Mouse (Mus musculus) spleen, postnatal 14 days (tissue): ENCODE measurements at regions not wholly inside any gene's neighbourhood (a gene's known extent, or its start where the extent isn't known, plus 50 kb on each side); places are given as distances from the start of the nearest gene placed in this dataset.

ENCODE experiments used
- DNase-seq, 2 experiments: peaks; one replicate each; pipeline ENCODE4 v3.0.0; 2021 to 2022; ENCODE audit warnings: low spot score in 2 of 2

DNA sequence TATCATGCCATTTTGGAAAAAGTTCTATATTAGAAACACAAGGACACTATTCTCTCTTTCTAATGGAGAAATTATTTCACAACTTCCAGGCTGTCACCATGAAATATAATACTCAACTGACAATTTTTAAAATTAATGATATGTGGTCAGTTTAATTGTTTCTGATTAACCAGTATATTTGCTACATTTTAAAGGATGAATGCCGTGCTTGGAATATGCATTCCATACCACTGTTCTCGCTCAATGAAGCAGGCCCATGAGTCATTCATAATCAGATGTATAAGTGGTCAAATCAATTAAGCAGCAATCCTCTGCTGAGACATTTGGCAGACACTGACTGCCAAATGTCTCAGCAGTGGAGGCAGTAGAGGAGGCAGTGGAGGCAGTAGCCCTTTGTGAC, 283.4 kb upstream of the Gpc5 start:
- no peak for DNase-seq

DNA sequence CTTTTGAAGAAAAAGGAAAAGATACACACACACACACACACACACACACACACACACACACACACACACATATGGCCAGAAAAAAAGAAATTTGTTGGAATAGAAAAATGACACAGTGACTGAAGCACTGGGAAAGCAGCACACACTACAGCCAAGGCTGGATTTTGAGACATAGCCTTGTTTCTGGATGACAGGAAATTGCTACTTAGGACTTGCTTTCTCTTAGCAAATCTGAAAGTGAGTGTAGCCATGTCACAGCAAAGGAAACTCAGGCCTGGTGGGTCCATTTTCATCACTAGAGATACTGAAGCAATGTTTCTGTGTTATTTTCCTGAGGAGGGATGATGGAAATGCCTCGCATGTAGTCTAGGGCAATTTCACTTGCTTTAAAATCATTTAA, 271.3 kb upstream of the Gpc5 start:
- DNase-seq: no peak

DNA sequence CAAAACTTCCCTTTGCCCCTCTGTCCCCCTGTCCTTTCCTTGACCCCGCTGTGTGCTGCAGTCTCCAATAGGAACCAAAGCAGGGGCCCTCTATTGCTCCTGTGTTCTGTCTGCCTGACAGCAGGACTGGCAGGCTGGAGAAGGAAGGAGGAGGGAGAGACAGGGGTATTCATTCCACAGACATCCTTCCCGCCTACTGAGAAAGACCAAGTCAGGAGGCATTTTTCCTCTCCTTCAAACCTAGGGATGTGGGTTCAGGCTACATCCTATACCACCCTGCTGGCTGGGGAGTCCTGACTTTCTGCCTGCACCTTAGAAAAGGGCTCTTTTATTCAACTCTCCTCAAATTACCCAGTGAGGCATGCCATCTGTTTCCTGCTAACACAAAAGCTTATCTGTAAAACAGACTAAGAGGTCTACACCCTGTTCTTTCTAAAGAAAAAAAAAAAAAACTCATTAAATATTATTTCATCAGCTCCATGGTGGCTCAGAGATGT, 270.9 kb upstream of the Gpc5 start:
- no peak for DNase-seq

DNA sequence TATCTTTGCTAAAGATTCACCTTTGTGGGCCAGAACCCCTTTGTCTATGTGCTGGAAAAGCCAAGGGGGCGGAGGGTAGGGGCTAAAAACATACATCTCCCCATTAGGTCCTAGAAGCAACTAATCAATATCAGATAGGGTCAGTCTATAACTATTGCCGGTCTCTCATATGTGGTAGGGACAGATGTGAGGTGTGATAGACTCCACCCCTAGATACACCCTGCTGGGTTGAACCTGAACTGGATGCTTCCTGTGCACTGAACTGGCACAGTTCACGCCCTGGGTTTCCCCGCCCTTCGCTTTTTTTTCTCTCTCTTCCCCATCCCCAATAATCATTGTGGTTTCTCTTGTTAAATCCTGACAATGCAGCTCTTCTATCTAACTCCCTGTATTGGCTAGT, 270.3 kb upstream of the Gpc5 start:
- no peak for DNase-seq

DNA sequence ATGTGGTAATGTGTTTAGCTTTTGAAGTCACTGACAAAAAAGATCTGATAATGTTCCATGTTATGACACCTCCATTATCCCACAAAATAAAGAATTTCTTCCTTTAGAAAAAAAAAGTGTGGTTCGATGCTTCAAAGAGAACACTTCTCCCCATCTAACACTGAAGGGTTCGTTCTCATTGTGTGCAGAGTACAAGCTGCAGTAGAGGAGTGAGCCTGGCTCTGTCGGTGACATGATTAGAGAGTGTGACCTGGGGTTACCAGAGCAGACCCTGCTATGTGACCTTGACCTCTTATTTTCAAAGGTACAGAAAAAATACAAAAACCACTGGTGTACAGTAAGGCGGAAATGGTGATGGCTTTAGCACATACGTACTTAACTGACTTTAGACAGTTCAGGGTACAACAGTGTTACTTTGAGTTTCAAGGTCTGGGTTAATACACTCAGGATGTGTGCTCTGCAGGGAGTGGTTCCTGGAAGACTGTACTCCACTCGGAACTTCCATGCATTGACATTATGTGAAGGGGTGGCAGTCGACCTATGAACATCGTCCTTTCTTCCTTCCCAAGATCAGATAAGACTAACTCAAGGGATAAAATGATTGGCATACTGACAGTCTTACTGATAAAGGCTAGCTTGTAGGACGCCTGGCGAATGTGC, 265.2 kb upstream of the Gpc5 start:
- DNase-seq: no peak

DNA sequence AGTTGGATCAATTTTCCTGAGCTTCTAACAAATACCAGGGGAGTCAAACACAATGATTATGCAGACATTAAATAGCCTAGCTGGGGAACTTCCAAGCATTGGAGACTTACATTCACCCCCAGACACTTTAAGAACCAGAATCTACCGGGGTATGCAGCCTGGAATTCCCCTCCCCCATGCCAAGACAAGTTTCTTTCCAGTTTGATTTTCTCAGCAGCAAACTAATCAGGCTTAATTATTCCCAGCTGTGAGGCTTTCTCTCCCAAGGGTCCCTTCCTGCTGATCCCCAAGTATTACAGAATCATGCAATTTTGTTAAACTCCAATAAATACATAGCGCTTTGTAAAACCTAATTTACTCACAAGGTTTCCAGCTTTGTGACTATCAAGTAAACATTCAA, 262.7 kb upstream of the Gpc5 start:
- DNase-seq: no peak

DNA sequence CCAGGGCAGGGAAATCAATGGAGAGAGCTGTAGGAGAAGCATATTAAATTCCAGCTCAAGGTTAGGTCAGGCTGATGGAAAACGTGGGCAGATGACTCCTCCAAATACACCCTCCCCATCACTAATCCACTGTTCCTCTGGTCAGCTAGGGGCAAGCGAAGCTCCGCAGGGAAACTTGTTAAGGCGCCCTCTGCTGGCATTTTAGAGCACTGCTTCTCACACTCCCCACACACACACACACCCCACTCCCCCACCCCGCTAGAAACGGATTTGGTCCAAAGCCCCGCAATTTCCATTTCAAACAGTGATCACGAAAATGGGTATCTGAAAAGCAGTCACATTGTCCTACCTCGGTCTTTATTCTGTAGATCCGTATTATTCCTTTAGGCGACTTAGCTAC, 259.0 kb upstream of the Gpc5 start:
- no peak for DNase-seq

DNA sequence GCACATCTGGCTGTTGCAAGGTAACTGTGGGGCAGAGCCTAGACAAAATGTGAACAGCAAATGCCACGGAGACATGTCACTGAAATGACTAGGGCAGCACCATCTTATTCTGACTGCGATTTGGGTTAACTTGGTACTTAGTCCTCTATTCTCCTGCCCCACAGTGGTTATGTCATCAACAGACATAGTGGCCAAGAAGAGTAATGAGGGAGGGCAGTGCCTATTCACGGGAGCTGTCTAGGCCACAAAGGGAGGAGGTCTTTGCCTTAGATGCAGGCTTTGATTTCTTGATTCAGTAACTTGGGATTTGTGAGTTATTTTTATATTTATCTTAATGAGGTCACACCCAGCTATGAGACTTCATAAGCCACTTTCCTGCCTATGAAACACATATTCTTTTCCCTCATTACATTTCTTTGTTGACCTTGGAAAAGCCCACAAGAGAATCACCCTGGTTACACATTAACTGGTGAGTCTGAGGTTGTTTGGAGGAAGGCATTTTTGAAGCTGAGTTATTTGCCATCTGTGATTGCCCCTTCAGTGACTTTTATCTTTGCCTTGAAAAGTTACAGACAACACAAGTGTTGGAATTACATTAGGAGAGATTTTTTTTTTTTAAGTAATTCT, 255.2 kb upstream of the Gpc5 start:
- DNase-seq: no peak

DNA sequence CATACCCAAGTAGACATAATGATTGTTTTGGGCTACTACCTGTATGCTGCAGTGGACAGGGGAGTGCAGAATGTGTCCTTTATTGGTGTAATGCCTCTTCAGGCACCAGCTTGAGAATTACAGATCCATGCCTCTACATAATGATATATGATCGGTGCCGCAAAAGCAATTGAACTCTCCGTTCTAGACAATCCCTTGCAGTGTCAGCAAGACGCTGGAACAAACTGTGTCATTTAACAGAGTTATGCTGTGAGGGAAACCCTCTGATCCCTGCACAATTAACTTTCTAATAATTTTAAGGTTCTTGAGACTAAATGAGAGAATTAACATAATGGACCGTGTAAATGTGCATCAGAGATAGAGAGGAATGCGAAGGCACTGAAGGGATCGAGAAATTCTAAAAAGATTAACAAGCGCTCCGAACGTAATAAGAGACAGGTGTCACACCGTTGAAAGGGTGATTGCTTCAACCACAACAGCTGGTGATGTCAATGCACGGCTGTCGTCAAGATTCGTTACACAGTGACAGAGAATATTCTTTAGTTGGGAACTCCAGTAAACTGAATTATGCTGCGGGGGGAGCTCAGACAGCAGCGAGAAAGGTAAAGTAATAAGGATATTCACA, 254.3 kb upstream of the Gpc5 start:
- DNase-seq: no peak

DNA sequence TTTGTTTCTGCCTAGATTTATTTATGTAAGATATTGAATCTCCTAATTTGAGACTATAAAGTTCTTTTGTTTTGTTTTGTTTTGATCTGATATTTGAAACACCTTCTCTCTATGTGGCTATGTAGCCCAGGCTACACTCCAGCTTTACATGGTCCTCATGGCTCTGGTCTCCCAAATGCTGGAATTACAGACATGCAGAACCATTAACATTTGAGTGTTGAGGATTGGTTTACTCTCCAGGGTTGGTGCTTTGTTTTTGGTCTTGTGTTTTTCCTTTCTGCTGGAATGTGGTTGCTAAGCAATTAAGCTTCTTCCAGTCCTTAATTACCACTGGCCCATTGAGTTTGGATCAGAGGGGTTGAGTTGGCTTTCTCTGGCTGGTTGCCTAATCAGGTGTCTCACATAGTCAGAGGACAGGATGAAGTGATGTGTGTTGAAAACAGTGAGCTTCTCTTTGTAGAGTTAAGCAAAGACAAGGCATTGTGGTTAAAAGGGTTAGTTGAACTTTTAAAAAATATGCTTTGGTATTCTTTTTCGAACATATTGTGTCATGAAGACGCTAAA, 252.6 kb upstream of the Gpc5 start:
- DNase-seq: no peak

DNA sequence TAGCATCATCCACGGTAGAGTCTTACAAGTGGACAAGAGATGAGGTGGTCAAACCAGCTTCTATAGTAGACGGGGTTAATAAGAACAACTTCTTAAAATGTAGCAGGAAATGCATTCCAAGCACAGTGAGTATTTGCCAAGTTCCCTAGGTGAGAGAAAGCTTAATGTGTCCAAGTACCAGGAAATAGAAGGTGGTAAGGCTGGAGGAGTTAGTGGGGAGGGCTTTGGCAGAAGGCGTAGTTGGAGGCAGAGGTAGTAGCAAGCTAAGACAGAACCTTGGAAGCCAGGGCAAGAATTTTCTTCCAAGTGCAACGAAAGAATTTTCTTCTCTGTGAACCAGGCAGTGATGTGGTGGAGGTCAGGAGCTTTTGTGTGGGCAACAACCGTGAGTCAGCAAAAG, 251.2 kb upstream of the Gpc5 start:
- no peak for DNase-seq

DNA sequence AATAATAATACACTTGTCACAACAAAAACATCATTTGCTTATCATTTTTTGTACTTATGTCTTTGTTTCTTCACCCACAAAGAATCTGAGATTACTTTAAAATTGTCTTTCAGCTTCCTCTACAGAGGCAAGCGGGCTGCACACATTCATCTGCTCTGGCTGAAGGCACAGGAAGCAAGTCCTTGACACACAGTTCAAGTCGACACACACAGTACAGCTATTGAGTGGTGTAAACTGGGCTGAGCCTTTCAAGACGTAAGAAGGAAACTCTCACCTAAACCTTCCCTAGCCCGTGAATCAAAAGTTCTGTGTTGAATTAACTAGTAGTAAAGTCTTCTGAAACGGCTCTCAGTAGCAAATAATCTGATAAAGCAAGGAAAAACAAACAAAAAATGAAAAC, 250.5 kb upstream of the Gpc5 start:
- no peak for DNase-seq

DNA sequence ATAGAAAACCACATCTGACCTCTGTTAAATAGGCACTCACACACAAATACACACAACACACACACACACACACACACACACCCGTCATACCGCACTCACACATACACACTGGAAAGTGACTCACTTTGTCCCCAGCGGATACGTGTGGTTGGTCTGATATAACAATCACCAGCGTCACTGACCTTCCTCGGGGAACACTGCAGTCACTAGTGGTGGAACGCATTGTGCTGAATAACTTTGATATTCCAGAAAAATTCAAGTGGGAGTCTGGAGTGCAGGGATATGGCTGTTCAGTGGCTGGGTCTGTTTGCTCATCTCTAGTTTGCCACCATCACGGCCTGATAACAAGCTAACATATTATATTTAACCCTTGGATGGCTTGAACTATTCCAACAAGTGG, 249.7 kb upstream of the Gpc5 start:
- no peak for DNase-seq

DNA sequence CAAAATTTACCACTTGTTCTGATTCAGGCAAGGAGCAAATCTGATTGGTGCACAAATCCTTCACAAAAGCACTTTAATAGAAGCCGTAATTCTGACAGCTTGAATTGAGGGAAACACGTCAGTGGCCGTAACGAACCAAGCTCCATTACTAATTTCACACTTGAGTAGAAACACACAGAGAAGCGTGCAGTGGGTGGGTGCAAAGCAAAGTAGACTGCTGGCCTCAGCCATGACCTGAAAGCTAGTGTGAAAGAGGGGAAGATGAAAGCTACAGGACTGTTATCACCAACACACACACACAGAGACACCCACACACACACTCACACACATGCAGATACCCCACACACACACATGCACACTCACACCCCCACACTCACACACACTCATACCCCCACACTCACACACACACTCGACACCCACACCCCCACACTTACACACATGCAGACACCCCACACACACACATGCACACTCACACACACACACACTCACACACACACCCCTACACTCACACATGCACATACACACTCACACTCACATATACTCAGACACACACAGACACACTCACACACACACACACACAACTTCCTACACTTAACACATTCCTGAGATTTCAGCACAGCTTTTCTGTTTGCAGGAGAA, 248.8 kb upstream of the Gpc5 start:
- no peak for DNase-seq

DNA sequence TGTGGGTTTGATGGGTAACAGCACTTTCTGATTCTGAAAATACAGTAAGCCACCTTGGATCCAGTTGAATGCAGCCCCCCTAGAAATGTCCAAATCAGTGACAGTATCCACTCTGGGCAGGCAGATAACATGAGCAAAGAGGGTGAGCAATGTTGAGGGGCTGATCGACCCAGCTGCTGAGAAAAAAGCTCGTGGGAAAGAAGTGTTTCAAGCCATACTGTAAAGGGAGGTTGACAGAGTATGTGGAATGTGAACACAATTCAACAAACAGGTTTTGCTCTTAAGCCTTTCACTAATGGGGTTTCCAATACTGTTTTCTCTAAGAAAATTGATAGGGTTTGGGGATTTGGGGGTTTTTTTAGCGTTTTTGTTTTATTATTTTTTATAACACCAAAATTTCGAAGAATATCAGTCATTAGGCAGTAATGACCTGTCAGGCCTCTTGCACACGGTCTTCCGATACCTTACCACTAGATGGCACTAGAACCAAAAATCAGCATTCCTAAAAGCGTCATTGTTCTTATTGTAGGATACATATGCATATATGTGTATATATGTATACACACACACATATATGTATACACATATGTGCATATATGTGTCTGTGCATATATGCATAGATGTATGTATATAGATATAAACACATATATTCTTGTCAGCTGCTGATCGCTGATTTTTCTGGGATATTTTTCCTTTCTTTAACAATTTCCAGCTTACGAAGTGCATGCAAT, 237.5 kb upstream of the Gpc5 start:
- no peak for DNase-seq

DNA sequence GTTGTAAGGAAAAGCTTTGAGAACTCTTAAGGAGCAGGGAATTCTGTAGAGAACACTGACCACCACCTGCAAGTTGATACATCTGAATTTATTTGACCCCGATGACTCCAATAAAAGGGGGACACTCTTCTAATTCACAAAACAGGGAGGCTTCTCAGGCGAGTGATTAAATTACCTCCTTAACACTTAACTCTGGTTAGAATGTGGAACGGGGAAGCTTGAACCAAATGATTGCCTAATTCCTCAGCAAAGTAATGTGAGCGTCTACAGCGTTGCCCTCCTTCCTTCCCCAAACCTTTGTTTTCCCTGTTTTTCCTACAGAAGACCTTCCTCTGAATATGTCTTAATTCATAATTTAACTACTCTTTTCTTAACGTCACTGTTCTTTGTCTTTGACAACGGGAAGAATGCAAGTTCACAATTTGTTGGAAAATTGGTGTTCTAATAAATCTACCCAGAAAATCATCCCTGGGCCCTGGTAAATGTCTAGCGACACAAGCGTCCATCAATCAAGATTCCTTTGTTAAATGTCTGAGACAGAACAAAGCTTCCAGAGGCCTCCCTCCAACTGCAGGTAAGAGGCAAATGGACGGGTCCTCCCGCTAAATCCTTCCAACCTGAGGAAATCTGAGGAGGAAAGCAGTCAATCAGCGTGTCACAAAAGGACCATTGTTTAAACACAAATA, 236.8 kb upstream of the Gpc5 start:
- DNase-seq: no peak

DNA sequence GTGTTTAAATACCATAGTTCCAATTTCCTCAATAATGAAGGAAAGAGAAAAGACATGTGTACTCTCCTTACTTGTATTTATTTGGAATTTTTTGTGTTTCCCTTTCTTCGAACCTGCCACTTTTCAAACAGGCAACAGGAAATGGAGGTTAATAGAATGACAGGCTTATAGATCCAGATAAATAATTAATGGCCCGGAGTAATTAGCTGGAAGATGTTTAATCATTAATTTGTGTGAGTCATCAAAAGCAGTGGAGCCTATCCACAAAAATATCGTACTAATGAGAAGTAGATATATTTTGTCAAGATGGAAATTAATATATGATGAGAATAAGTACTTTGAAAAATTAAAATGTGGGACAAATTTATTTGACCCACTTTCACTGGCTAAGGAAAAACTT, 236.3 kb upstream of the Gpc5 start:
- no peak for DNase-seq

DNA sequence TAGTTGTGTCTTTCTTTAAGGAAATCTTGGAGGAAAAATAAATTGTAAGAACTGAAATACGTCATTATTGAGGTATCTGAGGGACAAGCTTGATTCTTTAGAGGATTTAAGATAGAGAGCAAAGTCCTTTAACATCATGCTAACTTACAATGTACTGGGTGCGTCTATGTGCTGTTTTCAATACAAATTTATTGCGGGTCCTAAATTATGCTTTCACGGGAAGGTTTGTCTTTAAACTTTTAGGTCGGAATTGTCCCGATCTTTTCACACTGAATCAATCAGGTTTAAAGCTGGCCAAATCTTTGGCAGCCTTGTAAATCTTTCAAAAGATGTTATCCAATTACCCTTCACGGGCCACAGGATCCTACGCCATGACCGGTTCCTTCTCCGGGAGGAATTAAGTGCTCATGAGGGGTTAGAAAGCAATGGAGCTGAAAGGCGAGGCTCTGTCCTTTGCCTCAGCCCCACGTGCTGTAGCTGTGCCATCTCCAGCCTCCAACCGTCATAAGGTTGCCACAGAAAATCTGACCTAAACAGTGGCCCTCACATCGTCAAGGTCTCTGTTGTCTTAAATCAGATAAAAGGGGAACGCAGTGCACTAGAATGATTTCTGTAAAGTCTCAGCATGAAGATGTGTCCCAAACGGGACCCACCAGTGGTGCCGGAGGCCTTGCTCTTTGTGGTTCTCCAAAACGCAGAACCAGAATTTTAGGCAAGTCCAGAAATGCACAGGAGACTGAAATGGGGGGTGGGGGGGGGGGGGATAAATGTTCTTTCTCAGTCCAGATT, 235.6 kb upstream of the Gpc5 start:
- DNase-seq: no peak

DNA sequence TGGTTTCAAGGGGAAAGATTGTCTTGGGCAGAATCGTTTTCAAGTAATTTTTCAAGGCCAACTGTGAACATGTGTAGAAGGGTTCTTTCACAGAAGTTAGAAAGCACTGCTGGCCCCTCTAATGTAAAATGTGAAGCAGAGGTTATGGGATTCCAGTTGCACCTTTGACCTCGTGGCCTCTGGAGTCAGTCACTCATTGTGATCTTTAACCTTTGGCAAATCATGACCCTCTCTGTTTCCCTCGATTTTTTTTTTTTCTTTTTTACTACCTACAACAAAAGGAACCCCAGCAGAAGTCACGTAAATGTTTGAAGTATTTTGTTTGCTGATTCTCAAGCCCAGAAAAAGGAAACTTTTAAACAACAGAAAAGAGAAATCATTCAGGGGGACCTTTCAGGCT, 234.8 kb upstream of the Gpc5 start:
- no peak for DNase-seq

DNA sequence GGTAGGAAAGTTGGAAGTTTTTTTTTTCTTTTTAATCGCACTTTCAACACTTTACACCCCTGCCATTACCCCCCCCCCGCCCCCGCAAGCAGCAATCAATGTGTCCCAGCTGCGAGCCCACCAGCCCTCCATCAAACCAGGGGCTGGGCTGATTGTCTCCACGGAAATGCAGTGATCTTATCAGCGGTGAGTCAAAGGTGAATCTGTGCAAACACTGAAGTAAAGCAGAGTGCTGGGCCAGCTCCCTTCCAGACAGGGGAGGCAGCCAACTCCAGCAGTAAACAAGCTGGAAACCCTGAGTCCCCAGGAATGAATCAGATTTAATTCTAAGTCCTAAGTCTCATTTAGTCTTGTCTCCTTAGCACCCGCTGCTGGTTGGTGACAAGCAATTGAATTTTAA, 234.3 kb upstream of the Gpc5 start:
- DNase-seq: no peak

DNA sequence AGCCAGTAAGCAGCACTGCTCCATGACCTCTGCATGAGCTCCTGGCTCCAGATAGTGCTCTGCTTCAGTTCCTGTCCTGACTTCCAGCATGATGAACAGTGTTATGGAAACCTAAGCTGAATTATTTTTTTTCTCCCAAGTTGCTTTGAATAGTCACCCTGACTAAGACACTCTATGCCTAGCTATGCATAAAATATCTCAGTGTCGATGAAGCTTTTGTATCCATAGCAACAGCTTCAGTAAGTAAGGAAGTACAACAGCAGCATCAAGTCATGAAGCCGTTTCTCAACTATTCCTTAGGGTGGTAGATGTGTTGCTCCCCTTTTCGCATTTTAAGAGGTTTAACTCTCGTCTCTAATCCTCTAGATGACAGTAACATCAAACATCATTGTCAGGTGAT, 228.4 kb upstream of the Gpc5 start:
- DNase-seq: no peak
